Mouse (Mus musculus): ENCODE measurements around the gene Sh3pxd2a.

Gene Sh3pxd2a

DNA sequence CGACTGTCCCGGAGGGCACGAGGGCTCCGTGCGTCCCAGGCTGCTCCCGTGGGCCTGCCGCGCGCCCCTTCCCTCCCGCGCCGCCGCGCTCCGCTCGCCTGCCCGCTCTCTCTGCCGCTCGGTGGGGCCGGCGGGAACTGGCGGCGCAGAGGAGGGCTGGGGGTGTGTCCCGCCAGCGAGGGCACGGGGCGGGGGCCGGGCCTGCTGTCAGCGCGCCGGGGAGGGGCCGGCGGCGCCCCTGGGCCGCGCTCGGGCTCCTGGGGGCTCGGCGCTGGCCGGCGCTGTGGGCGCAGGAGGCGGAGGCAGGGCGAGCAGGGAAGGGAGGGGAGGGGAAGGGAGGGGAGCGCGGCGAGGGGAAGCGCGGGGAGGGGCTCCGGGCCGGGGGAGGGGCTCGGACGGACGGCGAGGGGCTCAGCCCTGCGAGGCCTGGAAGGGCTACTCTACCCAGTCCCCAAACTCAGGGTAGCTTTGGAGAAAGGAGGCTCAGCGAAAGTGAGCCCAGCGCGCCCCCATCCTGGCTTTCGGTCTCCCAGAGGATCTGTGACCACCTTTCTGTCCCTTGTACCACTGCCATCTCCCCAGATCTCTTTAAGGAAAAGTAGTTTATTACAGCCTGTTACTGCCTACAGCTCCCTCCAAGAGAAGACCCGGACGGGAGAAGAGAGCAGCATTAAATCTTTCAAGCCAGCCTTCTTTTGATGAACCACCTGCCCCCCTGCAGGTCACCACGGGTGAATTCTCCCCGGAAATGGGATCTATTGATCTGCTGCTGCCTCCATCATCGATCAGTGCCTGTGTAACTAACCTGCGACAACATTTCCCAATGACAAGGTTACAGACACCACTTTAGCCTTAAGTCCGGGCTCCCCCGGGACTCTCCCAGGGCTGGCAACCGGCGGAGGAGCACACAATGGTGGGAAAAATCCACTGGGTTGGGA, at the start of gene Sh3pxd2a:
Sh3pxd2a (minus strand) TSS at position 98 of the 938 bp plus-strand sequence.
- peak; percentile 45 to 62 for DNase-seq (ENCODE audit: low spot score in 2 of 2)

GRCm38 (mm10) chr19:47513618-47513897, 49.4 kb upstream of the Sh3pxd2a start:
- DNase-seq (ENCODE audit: low spot score in 2 of 2), result no peak

- DNase-seq (ENCODE audit: low spot score in 2 of 2), result no peak
These were observed 48.8 kb upstream of the Sh3pxd2a start for GRCm38 (mm10) chr19:47512794-47513617.

DNA sequence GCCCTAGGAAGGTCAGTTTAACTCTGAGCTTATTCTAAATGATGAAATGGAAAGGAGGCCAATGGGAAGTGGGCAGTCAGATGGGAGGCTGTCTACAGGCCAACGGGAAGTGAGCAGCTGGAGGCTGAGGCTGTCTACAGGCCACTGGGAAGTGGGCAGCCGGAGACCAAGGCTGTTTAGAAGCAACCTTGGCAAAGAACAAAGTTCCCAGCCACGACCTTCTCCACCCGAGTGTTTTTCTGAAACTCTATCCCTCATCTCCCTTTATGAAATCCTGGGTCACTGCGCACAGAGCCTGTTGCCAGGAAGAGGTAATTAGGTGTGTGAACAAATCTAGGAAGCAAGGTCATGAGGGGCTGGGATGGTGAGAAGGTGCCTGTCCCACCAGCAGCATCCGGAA, 47.8 kb upstream of the Sh3pxd2a start:
- no peak for DNase-seq (ENCODE audit: low spot score in 2 of 2)

DNA sequence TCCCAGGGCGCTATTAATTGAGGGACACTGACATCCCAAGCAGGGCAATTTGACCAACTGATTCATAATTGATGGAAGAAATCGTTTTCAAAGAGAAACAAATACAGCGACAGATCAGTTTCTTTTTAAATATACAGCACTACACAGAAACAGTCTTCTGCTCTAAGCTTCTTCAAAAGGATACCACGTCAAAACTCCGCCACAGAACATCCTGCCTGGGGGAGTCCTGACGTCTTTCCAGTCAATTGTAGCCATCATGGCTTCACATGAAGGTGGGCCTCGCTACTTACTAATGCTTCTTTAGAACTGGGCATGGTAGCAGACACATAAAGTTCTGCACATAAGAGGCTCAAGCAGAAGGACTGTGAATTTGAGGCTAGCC, 47.1 kb upstream of the Sh3pxd2a start:
- DNase-seq (ENCODE audit: low spot score in 2 of 2), result peak in 1 of 2 experiments; percentile 46

- peak; percentile 57 to 60 for DNase-seq (ENCODE audit: low spot score in 2 of 2)
These were observed 46.5 kb upstream of the Sh3pxd2a start for GRCm38 (mm10) chr19:47510473-47511293.

GRCm38 (mm10) chr19:47510135-47510472, 45.9 kb upstream of the Sh3pxd2a start:
- DNase-seq (ENCODE audit: low spot score in 2 of 2), result no peak

- DNase-seq (ENCODE audit: low spot score in 2 of 2), result no peak
These were observed 44.6 kb upstream of the Sh3pxd2a start for GRCm38 (mm10) chr19:47508771-47509281.

- DNase-seq (ENCODE audit: low spot score in 2 of 2), result no peak
These were observed 44.0 kb upstream of the Sh3pxd2a start for GRCm38 (mm10) chr19:47508191-47508590.

GRCm38 (mm10) chr19:47507128-47508121, 43.2 kb upstream of the Sh3pxd2a start:
- peak in 1 of 2 experiments; percentile 70 for DNase-seq (ENCODE audit: low spot score in 2 of 2)

- DNase-seq (ENCODE audit: low spot score in 2 of 2), result peak in 1 of 2 experiments; percentile 21
These were observed 39.4 kb upstream of the Sh3pxd2a start for GRCm38 (mm10) chr19:47503625-47504024.

GRCm38 (mm10) chr19:47502563-47502962, 38.4 kb upstream of the Sh3pxd2a start:
- DNase-seq (ENCODE audit: low spot score in 2 of 2), result peak in 1 of 2 experiments; percentile 40

DNA sequence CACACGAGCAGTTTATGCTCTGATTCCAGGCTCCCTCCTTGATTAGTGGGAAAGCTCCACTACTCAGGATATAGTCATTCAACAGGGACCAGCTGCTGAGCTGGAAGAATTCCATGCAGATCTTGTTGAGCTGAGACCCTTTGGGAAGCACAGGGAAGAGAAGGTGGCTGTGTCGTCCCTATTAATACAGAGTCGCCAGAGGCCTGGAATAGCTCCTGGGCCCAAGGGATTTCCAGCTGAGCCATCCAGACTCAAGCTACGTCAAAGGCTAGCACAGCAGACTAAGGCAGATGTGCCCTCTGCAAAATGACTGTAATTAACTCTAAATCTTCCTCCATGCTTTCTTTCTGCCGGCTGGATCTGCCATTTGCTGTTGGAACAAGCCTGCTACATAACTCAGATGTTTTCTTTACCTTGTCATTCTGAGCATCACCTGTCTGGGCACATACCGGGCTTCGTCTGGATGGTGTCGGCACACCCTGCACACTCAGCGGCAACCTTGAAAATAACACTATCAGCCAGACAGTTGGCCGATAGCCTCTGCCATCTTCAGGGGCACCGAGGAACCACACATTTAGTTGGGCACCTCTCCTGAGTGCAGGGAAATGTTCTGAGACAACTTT, 36.3 kb upstream of the Sh3pxd2a start:
- DNase-seq (ENCODE audit: low spot score in 2 of 2), result no peak

- DNase-seq (ENCODE audit: low spot score in 2 of 2), result no peak
These were observed 35.6 kb upstream of the Sh3pxd2a start for GRCm38 (mm10) chr19:47499841-47500240.

DNA sequence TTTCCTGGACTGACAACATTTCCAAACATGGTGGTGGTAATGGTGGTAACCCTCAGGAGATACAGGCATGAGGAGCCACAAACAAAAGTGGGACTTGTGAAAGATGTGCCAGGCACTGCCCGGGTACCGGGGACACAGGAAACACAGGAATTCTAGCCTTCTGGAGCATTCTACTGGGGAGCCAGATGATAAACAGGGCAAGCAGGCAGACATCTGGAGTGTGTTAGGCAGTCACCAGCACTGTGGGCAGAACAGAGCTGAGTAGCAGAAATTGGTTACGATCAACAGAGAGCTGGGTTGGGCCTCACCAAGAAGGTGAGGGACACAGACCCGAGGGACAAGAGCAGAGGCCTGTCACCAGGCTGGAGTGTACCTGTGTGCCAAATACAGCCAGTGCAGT, 34.7 kb upstream of the Sh3pxd2a start:
- DNase-seq (ENCODE audit: low spot score in 2 of 2), result no peak

DNA sequence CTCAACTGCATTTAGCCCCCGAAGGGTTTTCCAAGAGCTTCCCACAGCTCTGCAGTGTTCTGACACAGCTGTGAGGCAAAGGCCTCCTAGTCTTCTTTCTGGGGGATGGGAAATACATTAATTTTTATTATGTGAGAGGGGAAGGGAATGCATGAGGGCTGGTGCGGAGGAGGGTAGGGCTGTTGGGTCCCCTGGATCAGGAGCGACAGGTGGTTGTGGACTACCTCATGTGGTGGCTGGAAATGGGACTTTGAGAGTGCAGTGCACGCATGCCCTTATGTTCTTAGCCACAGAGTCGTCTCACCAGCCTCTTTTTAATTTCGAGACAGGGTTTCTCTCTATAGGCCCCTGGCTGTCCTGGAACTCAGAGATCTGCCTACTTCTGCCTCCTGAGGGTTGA, 33.5 kb upstream of the Sh3pxd2a start:
- no peak for DNase-seq (ENCODE audit: low spot score in 2 of 2)

DNA sequence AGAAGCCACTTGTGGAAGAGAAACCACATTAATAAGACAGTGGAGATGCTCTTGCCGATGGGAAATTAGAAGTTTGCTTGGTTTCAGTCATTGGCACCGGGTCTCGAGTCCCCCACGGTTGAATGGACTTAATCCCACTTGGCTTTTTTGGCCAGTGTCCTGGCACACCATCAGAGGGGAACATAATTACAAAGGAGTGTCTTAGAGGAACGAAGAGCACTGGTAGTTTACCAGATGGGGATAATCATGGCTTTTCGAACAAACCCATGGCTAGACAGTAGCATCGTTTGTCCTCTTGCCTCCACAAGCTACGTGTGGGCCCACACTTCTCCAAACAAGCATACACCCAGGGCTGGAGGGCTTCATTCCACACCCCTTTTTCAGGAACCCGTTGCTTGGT, 33.1 kb upstream of the Sh3pxd2a start:
- DNase-seq (ENCODE audit: low spot score in 2 of 2), result no peak

DNA sequence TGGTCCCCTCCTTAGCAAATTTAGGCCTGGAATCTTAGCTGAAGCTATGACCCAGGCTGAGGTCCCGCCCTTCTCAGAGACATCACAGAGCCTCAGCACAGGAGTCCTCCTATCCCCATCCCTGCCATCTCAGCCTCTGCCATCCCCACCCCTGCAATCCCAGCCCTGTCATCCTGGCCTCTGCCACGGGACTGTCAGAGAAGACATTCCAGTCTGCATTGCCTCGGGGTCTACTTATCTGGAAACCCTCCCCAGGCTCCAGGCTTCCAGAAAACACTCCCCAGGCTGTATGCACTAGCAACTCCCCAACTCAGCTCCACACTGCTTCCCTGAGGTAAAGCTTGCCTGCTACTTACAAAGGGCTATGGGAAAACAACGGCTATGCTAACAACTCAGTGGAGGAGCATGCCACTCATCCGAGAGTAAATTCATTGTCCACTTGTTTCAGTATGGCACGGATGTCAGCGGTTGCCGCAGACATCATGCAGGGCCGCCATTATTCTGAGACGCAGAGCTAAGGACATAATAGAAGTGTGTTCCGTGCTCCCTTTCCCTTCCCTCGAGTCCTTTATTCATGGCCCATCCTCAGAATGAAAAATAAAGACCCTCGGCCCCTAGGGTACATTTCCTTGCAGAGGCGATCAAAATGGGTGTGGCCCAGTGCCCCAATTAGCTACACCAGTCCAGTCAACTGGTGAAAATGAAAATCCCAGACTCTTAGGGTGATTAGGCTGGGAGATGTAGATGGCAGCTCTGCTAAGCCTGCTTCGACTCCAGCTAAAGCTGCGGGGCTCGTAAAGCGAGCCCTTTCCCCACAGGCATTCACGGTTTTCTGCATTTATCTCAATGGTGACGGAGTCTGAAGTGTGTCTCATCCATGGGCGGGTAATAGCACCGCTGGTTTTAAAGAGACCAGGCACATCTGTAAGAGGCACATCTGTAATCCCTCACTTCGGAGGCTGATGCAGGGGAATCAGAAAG, 29.1 kb upstream of the Sh3pxd2a start:
- DNase-seq (ENCODE audit: low spot score in 2 of 2), result no peak

- no peak for DNase-seq (ENCODE audit: low spot score in 2 of 2)
These were observed 28.2 kb upstream of the Sh3pxd2a start for GRCm38 (mm10) chr19:47492422-47492821.
